In genomic region chr5:131277227-131277626, GRCm38 (mm10) we compare ENCODE assay signal across 10 mouse cellular contexts. TPM values are rescaled to one million over a fixed set of nuclear protein-coding genes. Genes with fewer than 3 reads are reported as not detected.
DNase-seq lines count a peak whose midpoint lies in the region; ATAC-seq and TF ChIP-seq lines count a peak whose summit lies in the region.
"Had no signal": no experiment of that assay in that cellular context is flagged by ENCODE, and none has a peak within 500 bp of the region (broad histone marks: within the 10 kb centered on the region; RNA-seq: fewer than 3 reads in every experiment).

No protein-coding gene starts in this region.

- peak; percentile 37 for DNase-seq in limb, embryonic 14.5 days (ENCODE audit: low spot score)
- no peak for DNase-seq in limb, embryonic 10.5 days (ENCODE audit: low spot score)
- peak; percentile 89 for DNase-seq in layer of hippocampus, adult 9-11 months
- DNase-seq in right cerebral cortex, adult 2 months (ENCODE audit: low spot score in 2 of 2): peak; percentile 71 to 76
- DNase-seq in retina, embryonic 14.5 days (ENCODE audit: low spot score): no peak

- no peak overlapping the region for H3K9ac ChIP-seq in forebrain, embryonic 15.5 days (replicated peaks)
- H3K9ac ChIP-seq in forebrain, embryonic 12.5 days: no peak overlapping the region
- no peak overlapping the region for H3K9ac ChIP-seq in limb, embryonic 14.5 days (ENCODE audit: low read depth, low read length, severe bottlenecking)
- H3K9ac ChIP-seq: embryonic facial prominence, embryonic 12.5 days; limb, embryonic 13.5 days had no signal

- H3K36me3 ChIP-seq in forebrain, embryonic 15.5 days: no peaks in the 10 kb centered on the region
- no peaks in the 10 kb centered on the region for H3K36me3 ChIP-seq in forebrain, embryonic 12.5 days (replicated peaks)
- no peaks in the 10 kb centered on the region for H3K36me3 ChIP-seq in limb, embryonic 14.5 days (ENCODE audit: control insufficient read depth, insufficient read depth, low read length)
- H3K36me3 ChIP-seq in limb, embryonic 10.5 days: no peaks in the 10 kb centered on the region
- H3K36me3 ChIP-seq: embryonic facial prominence, embryonic 12.5 days; limb, embryonic 13.5 days had no signal

- H3K9me3 ChIP-seq in forebrain, embryonic 15.5 days: no peaks in the 10 kb centered on the region
- H3K9me3 ChIP-seq in forebrain, embryonic 12.5 days: no peaks in the 10 kb centered on the region
- no peaks in the 10 kb centered on the region for H3K9me3 ChIP-seq in limb, embryonic 14.5 days (ENCODE audit: control insufficient read depth, low read length)
- no peaks in the 10 kb centered on the region for H3K9me3 ChIP-seq in limb, embryonic 10.5 days (replicated peaks)
- H3K9me3 ChIP-seq: embryonic facial prominence, embryonic 12.5 days had no signal

- ATAC-seq in forebrain, embryonic 15.5 days (replicated peaks): no peak
- no peak for ATAC-seq in forebrain, embryonic 12.5 days (ENCODE audit: low FRiP score)
- ATAC-seq in limb, embryonic 14.5 days (ENCODE audit: low FRiP score, low read depth): no peak
- no peak for ATAC-seq in monocyte, adult 5-6 weeks (replicated peaks; ENCODE audit: insufficient number of reproducible peaks, low FRiP score, low TSS enrichment, poor library complexity, severe bottlenecking)

- H3K4me1 ChIP-seq in forebrain, embryonic 15.5 days: peaks cover 20% of the 10 kb centered on the region
- no peaks in the 10 kb centered on the region for H3K4me1 ChIP-seq in forebrain, embryonic 12.5 days
- 0 out of 2 replicates have a peak, but pooled peaks cover 2% of the 10 kb centered on the region for H3K4me1 ChIP-seq in limb, embryonic 14.5 days (ENCODE audit: control insufficient read depth, insufficient read depth, low read length)
- H3K4me1 ChIP-seq in limb, embryonic 10.5 days: peaks cover 2% of the 10 kb centered on the region; the same call in 1 of the 2 replicates
- H3K4me1 ChIP-seq: embryonic facial prominence, embryonic 12.5 days; limb, embryonic 13.5 days had no signal

- no peaks in the 10 kb centered on the region for H3K27me3 ChIP-seq in forebrain, embryonic 15.5 days
- H3K27me3 ChIP-seq in forebrain, embryonic 12.5 days: no peaks in the 10 kb centered on the region
- no peaks in the 10 kb centered on the region for H3K27me3 ChIP-seq in limb, embryonic 14.5 days (ENCODE audit: control insufficient read depth, insufficient read depth, low read length)
- no peaks in the 10 kb centered on the region for H3K27me3 ChIP-seq in limb, embryonic 10.5 days (ENCODE audit: low read depth, poor library complexity, severe bottlenecking)
- H3K27me3 ChIP-seq: embryonic facial prominence, embryonic 12.5 days; limb, embryonic 13.5 days had no signal

- no peak for TF ChIP-seq POLR2A in limb, embryonic 14.5 days (IDR thresholded peaks at IDR 0.05; ENCODE audit: borderline replicate concordance, extremely low read depth, insufficient read depth, insufficient read length)

- H3K27ac ChIP-seq in forebrain, embryonic 15.5 days (replicated peaks): peak overlapping the region; percentile 12; the same call in 1 of the 2 replicates
- no peak overlapping the region for H3K27ac ChIP-seq in forebrain, embryonic 12.5 days
- no peak overlapping the region for H3K27ac ChIP-seq in limb, embryonic 14.5 days (replicated peaks; ENCODE audit: low read depth, low read length)
- no peak overlapping the region for H3K27ac ChIP-seq in limb, embryonic 10.5 days
- H3K27ac ChIP-seq: embryonic facial prominence, embryonic 12.5 days; limb, embryonic 13.5 days had no signal

- H3K4me3 ChIP-seq in forebrain, embryonic 15.5 days: no peak overlapping the region
- no peak overlapping the region for H3K4me3 ChIP-seq in forebrain, embryonic 12.5 days (replicated peaks)
- H3K4me3 ChIP-seq in limb, embryonic 14.5 days (replicated peaks; ENCODE audit: low read length): no peak overlapping the region
- no peak overlapping the region for H3K4me3 ChIP-seq in limb, embryonic 10.5 days
- H3K4me3 ChIP-seq: embryonic facial prominence, embryonic 12.5 days; limb, embryonic 13.5 days had no signal

- 24% methylated on average over 7 of the region's 7 CpGs for WGBS in forebrain, embryonic 15.5 days
- 88% methylated on average over 7 of the region's 7 CpGs for WGBS in forebrain, embryonic 12.5 days
- 82% methylated on average over 7 of the region's 7 CpGs for WGBS in limb, embryonic 14.5 days
- 96% methylated on average over 7 of the region's 7 CpGs for WGBS in limb, embryonic 10.5 days

- no peak overlapping the region for H3K4me2 ChIP-seq in forebrain, embryonic 15.5 days (replicated peaks)
- H3K4me2 ChIP-seq in forebrain, embryonic 12.5 days: no peak overlapping the region
- no peak overlapping the region for H3K4me2 ChIP-seq in limb, embryonic 14.5 days (replicated peaks; ENCODE audit: low read depth, low read length, severe bottlenecking)
- H3K4me2 ChIP-seq: embryonic facial prominence, embryonic 12.5 days; limb, embryonic 13.5 days had no signal

RNA-seq across cellular contexts. Expression of gene Galnt17, which starts 31.1 kb away (rescaled TPM):
- polyA plus RNA-seq in forebrain, embryonic 15.5 days (2015; fragmentation: Nextera tagmentation; extraction: Ambion mirVana): 10.0 and 10.9 TPM in 2 replicates
- 2.6 and 3.5 TPM in 2 replicates for polyA plus RNA-seq in forebrain, embryonic 12.5 days (2016; fragmentation: Nextera tagmentation; extraction: Ambion mirVana)
- 5.9 and 6.1 TPM in 2 replicates for polyA plus RNA-seq in limb, embryonic 14.5 days (2012; rRNA removed)
- polyA plus RNA-seq in limb, embryonic 14.5 days (2014; fragmentation: Nextera tagmentation; extraction: Ambion mirVana): 3.1 and 3.4 TPM in 2 replicates
- polyA plus RNA-seq in limb, embryonic 10.5 days (2016; fragmentation: Nextera tagmentation; extraction: Ambion mirVana): 1.0 and 1.2 TPM in 2 replicates
- total RNA-seq in monocyte, adult 5-6 weeks (2017): not detected in 3 replicates

Comparison
In these comparisons a context has a peak if more than half of its experiments do, and no peak if none do; other contexts are left out.
1. DNase-seq: peak in limb, embryonic 14.5 days (single experiment), layer of hippocampus, adult 9-11 months (single experiment) and right cerebral cortex, adult 2 months (2 of 2); none in limb, embryonic 10.5 days (single experiment) and retina, embryonic 14.5 days (single experiment).